Mouse (Mus musculus) spleen, postnatal 4 days (tissue): ENCODE measurements around the gene Ssxb6.
"Not testable (repeated sequence)": the region's sequence is repeated elsewhere in the genome, so short reads cannot be mapped to it uniquely, and the experiment has no call there.

Experiments
- DNase-seq, 2 experiments: peaks; one replicate each; pipeline ENCODE4 v3.0.0; 2022; ENCODE audit warnings: low spot score in 2 of 2

Gene Ssxb6

DNA sequence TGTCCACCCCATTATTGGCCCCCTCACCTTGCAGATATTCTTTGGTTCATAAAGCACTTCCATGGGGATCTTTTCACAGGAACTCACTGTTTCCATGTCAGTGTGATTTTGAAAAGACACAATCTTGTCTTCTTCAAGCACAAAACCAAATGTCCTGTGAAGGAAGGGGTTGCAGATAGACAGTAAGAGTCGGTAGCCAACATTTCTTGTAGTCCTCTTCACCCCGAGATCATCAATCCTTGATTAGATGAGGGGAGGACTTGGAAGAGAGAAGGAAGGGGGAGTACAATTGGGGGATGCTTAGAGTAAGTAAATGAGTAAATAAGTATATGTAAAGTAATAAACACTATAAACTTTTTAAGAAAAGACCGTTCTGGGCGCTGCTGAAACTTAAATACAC is at the start of gene Ssxb6:
Ssxb6 (minus strand) TSS at position 101 of the 400 bp plus-strand sequence.
- DNase-seq = not testable (repeated sequence)

DNA sequence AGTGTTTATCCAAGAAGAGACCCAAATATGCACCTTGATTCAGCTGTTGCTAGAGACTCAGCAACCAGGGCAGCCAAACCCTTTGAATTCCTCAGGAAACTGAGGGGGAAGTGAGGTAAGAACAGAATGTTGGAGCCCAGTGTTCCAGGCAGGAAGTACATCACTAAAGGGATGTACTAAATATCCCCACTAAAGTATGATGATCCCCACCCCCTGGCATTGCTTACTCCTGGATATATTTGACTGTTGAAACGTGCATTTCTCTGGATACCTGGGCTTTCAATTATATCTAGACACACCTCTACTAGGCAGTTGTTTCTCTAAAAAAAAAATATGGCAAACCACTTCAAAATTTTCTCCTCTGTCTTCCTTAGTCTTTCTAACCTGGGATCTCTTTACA is 43.7 kb upstream of the Ssxb6 start, which contains the start of gene Ssxb3:
Ssxb3 (minus strand) TSS at position 101 of the 400 bp plus-strand sequence.
- DNase-seq = not testable (repeated sequence)

DNA sequence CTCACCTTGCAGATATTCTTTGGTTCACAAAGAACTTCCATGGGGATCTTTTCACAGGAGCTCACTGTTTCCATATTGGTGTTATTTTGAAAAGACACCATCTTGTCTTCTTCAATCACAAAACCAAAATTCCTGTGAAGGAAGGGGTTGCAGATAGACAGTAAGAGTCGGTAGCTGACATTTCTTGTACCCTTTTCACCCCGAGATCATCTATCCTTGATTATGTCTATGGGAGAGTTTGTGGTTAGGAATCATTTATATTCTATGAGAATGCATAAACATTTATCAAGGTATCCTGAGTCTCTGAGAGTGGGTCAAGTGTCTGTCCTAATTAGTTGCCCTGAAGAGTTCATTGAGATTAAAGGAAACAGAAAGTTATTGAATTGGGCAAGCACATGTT is 23.2 kb downstream of the Ssxb6 start, which contains the start of gene Gm14459:
Gm14459 (minus strand) TSS at position 101 of the 400 bp plus-strand sequence.
- DNase-seq = no peak
